Mouse (Mus musculus): Measurements from ENCODE around the gene Ltbp1.

Ltbp1 gene

GRCm38 (mm10) chr17:75067314-75067713, 61.9 kb downstream of the Ltbp1 start:
- no peak for DNase-seq (ENCODE audit: low read depth, low spot score)

DNA sequence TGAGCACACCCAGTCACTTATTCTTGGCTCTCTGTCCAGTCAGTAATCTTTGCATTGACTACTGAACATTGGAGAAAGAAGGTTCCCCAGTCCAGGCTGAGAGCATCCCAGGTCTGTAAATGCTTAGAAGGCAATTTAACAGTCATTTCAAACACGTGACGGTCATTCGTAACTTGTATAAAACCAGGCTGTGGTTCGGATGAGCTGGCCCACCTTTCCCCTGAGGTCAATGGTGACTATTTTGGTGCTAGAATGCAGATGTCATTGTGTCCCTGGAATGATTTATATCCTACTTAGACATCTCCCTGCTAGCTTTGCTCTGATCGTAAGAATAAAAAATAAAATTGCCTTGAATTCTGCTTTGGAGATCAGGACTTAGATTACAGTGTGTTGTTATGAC, 63.9 kb downstream of the Ltbp1 start:
- no peak for DNase-seq (ENCODE audit: low read depth, low spot score)

DNA sequence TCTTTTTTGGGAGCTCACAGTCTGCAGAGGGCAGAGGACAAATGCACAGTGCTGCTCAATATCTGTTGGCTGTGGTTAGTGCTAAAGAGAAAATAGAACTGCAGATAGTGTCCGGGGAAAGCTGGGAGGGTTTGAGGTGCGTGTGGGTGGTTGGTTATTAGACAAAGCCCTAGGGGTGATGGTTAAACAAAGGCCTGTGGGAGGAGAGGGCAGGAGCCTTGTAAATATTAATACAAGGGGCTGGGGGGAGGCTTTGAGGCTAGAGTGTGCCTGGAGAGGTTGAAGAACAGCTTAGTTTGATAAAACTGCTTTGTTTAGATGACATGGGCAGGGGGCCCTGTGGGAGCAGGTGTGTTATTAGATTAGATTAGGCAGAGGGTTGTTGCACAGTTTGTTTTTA, 65.8 kb downstream of the Ltbp1 start:
- DNase-seq (ENCODE audit: low read depth, low spot score) = no peak

GRCm38 (mm10) chr17:75071749-75072148, 66.4 kb downstream of the Ltbp1 start:
- DNase-seq (ENCODE audit: low read depth, low spot score) = no peak

DNA sequence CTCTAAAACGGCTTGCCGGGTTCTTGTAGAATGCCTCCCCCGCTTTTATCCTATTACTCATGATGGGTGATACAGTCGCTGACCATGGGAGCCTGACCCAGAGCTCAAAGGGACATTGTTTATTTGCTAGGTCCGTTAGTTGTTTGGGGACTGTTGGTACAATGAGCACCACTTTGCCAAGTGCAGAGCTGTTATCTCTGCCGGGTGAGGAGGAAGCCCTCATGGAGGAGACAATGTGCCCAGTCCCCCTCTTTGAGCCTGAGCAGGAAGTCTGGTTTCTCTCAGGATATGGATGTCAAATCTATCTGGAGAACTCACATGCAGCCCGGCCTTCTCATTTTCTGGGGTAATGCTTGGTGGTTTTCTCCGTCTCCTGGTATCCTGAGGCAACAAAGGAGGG, 68.5 kb downstream of the Ltbp1 start:
- DNase-seq (ENCODE audit: low read depth, low spot score) = no peak

DNA sequence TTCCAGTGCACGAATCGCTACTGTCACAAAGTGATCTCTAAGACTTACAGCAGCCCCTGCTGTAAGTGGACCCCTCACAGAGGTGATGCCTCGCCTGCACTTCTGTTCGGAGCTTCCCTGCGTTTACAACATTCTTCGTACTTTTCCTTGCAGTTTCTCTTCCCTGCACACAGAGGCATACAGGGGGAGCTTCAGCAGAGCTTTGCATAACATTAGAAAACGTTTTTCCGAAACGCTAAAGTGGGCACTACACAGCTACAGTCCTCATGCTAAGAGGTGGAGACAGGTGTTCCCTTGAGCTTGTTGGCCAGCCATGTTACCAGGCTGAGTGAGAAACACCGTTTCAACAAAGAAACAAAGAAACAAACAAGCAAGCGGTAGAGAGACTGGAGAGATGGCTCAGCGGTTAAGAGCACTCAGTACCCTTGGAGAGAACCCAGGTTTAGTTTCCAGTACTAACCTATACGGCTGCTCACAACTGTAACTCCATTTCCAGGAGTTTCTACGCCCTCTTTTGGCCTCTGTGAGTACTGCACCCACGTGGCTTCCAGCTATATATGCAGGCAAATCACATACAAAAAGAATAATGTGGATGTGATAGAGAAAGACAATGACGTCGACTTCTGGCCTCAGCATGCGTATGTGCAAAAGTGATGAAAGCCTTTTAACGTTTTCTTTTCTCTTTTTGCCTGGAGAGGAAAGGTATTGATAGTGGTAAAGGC, 69.8 kb downstream of the Ltbp1 start:
- DNase-seq (ENCODE audit: low read depth, low spot score) = no peak

- no peak for DNase-seq (ENCODE audit: low read depth, low spot score)
Observed at GRCm38 (mm10) chr17:75081401-75081800, 76.0 kb downstream of the Ltbp1 start.

- peak; percentile 16 for DNase-seq (ENCODE audit: low read depth, low spot score)
Observed at GRCm38 (mm10) chr17:75082449-75082848, 77.1 kb downstream of the Ltbp1 start.

DNA sequence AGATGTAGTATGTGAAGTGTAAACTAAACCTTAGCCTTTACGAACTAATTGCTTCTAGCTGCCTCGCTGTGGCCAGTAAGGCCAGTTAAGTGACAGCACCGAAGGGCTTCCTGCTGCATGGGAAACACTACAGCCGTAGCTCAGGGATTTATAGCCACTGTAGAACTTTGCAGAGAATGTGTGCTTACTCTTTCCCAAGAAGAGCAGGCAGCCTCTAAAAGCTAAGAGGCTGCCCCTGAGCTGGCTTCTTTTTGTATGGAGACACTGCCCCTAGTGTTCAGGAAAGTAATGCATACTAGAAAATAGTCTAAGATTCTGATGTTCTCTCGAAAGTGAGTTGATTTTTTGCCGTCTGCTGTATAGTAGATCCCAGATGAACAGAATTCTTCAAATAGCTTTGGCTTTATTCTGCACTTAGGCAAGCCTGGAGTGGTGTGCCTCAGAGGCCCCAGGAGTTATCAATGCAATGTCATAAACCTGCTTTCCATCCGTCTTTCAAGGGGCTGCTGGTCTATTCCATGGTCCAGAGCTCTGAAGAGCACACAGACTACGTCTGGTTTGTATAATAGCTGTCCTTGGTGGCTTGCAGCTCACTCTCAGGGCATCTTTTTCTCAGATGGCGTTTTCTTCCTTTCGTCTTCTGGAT, 82.1 kb downstream of the Ltbp1 start:
- DNase-seq (ENCODE audit: low read depth, low spot score) = peak; percentile 54

- no peak for DNase-seq (ENCODE audit: low read depth, low spot score)
Observed at GRCm38 (mm10) chr17:75088232-75088631, 82.9 kb downstream of the Ltbp1 start.

DNA sequence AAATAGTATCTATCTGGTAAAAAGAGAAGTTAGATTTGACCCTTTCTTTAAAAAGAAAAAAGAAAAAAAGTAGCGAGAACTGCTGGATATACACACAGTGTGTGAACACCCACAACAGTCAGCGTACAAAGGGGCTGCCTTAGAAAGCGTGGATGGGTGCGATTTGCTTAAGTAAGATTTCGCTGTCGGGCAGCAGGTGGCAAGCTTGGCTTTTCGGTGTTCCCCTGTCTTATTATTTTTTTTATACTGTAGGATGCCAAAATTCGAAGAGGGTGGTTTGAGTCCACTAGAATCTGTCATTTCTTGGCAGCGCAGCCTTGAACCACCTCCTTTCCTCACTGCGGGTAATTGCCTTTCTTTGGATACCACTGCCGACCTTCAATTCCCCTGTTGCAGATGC, 83.4 kb downstream of the Ltbp1 start:
- DNase-seq (ENCODE audit: low read depth, low spot score) = peak; percentile 69

- no peak for DNase-seq (ENCODE audit: low read depth, low spot score)
Observed at GRCm38 (mm10) chr17:75090556-75090955, 85.2 kb downstream of the Ltbp1 start.

- no peak for DNase-seq (ENCODE audit: low read depth, low spot score)
Observed at GRCm38 (mm10) chr17:75093563-75093962, 88.2 kb downstream of the Ltbp1 start.

- DNase-seq (ENCODE audit: low read depth, low spot score) = no peak
Observed at GRCm38 (mm10) chr17:75094591-75094990, 89.2 kb downstream of the Ltbp1 start.

GRCm38 (mm10) chr17:75096727-75097126, 91.4 kb downstream of the Ltbp1 start:
- DNase-seq (ENCODE audit: low read depth, low spot score) = no peak

DNA sequence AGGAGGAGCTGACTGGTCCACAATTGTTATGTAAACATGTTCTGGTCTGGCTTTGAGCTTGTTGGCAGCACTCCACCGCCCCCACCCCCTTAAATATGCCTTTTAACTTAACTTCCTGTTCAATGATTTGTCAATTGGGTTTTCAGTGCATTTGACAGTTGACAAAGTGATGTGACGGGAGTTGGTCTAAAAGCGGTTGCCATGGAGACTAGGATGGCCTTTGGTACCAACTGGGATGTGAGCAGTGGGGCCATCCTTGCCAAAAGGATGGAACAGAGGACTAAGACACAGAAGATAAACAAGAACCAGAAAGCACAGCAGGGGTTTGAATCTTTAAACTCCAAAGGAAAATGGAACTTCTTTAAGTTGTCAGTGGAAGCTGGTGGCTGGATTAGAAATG, 92.0 kb downstream of the Ltbp1 start:
- no peak for DNase-seq (ENCODE audit: low read depth, low spot score)

DNA sequence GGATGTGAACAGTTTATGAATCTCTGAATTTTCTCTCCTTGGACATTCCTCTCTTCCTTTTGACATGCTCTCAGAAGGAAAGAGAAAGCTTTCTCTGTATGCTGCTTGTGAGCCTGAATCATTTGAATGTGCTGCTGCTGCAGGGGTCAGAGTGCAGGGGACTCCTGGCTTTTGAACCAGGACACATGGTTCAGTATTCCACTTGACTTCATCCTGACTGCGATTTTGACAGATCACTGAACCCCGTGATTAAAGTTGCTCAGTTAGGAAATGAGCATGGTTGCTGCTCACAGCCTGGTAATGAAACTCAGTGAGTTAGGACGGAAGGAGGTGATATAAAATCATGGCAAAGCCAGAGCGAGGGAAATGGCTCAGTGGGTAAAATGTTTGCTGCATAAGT, 95.8 kb downstream of the Ltbp1 start:
- DNase-seq (ENCODE audit: low read depth, low spot score) = no peak

- no peak for DNase-seq (ENCODE audit: low read depth, low spot score)
Observed at GRCm38 (mm10) chr17:75101994-75102393, 96.6 kb downstream of the Ltbp1 start.

- DNase-seq (ENCODE audit: low read depth, low spot score) = peak; percentile 33
Observed at GRCm38 (mm10) chr17:75107412-75107811, 102.0 kb downstream of the Ltbp1 start.

GRCm38 (mm10) chr17:75107879-75108278, 102.5 kb downstream of the Ltbp1 start:
- no peak for DNase-seq (ENCODE audit: low read depth, low spot score)

DNA sequence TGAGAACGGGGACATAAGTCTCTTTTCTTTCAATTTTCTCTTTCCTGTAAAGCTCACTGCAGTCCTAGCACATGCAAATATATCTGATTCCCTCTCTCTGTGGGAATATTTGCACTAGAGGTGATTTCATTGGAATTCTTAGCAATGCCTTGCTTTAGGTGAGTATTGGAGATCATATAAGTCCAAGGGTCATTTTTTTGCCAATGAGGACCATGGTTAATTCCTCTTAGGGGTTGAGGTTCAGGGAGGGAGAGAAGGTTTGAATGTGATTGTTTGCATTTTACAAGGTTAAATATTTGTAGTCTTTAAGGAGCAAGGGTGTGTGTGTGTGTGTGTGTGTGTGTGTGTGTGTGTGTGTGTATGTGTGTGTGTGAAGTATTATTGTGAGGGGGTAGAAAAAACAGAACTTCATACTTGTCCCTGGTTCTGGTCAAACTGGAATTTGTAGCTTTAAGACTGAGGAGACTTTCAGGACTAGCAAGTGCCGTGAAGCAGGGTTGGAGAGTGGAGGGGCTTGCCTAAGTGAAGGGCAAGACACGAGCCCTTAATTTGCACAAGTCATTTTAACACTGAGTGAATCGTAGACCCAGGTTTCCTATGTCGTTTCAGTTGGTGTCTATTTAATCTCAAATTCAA, 103.8 kb downstream of the Ltbp1 start:
- no peak for DNase-seq (ENCODE audit: low read depth, low spot score)

DNA sequence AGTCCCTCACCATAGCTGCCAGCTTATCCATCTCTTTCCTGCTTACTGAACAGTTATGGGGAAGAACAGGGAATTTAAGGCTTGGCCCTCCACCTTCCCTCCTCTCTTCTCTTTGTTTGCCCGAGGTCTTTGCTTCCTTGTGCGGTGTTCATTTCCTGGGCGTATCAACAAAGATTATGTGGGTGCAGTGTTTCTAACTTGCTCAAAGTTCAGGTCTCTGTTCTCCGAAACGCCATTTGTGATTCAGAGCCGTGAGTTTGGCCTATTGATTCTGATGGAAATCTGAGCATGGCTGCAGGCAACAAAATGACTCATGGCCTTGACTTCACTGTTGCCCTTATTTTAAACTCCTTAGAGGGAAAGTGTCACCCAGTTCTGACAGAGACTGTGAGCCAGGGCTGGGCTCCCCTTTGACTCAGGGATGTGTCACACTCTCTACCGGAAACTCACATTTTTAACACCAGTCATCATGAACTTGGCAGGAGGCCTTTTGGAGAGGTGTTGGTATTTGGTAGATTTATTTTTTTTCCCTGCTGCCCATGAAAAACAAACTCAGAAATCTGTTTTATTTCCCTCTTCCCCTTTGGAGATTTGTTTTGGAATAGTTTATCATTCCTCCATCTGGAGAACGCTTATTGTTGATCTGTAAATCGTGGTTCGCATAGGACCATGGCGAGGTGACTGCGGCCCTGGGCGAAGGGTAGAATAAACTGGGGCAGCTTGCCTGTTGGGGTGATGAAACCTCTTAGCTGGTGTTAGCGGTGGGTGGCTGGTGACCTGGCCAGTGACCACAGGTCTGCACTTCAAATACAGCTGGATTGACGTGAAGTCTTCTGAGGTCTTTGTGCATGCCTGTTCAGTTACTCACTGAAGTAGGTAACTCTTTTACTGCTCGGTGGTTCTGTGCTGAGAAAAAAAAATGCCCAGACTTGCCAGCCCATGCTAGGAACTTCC, 105.2 kb downstream of the Ltbp1 start:
- DNase-seq (ENCODE audit: low read depth, low spot score) = no peak
